Mouse (Mus musculus) thymus, adult 2 months (tissue): Measurements from ENCODE around the gene Draxin.

Experiments used
- CTCF ChIP-seq: fragments of 200-500 bp; IDR thresholded peaks from 2 replicates; pipeline ENCODE4 v1.5.1; 2012; ENCODE audit warnings: mild to moderate bottlenecking, control low read depth, low read length, moderate library complexity, borderline replicate concordance; ENCODE audit not compliant: control insufficient read depth, poor library complexity, insufficient read depth; ENCODE audit errors: extremely low read depth
- POLR2A ChIP-seq: fragments of 200-500 bp; IDR thresholded peaks from 2 replicates; pipeline ENCODE4 v1.6.1; 2012; ENCODE audit warnings: mild to moderate bottlenecking, low read length, control low read depth, moderate library complexity; ENCODE audit not compliant: control insufficient read depth, poor library complexity, insufficient read depth; ENCODE audit errors: extremely low read depth

GRCm38 (mm10) chr4:148092551-148093271, 37.8 kb downstream of the Draxin start:
- TF ChIP-seq POLR2A (no peak), CTCF (no peak)
